In the genomic region with DNA sequence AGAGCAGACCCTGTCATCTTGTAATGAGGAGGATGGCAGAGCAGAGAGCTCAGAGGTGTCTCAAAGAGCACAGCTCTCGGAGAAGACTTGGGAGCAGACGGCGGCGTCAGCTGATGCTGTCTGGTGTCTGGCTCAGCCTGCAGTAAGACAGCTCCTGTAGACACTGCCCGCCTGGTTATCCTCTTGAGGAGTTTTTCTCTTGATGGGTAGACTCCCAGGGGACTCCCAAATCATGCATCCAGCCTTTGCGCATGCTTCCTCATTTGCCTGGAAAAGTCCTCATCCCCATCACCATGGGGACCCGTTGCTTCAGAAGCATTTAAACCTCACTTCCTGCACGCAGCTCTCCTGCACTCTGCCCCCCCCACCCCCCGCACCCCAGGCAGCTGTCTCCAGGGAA, we compare ENCODE assay signal across 17 mouse cellular contexts.
DNase-seq lines count a peak whose midpoint lies in the region; ATAC-seq and TF ChIP-seq lines count a peak whose summit lies in the region.
"Had no signal": no experiment of that assay in that cellular context is flagged by ENCODE, and none has a peak within 500 bp of the region (broad histone marks: within the 10 kb centered on the region; RNA-seq: fewer than 3 reads in every experiment).

No protein-coding gene starts in this region.

- no peaks in the 10 kb centered on the region for H3K36me3 ChIP-seq in kidney, postnatal 0 days (ENCODE audit: insufficient read depth, low read length)
- H3K36me3 ChIP-seq in midbrain, embryonic 14.5 days (ENCODE audit: control insufficient read depth, insufficient read depth, low read length): no peaks in the 10 kb centered on the region
- no peaks in the 10 kb centered on the region for H3K36me3 ChIP-seq in liver, embryonic 11.5 days (ENCODE audit: control insufficient read depth, insufficient read depth, low read length)
- H3K36me3 ChIP-seq: limb, embryonic 13.5 days had no signal

- DNase-seq in embryo, embryonic 10.5 days (ENCODE audit: low spot score): peak; percentile 54
- DNase-seq in embryo, embryonic 10 days (ENCODE audit: low spot score): no peak
- peak; percentile 39 for DNase-seq in kidney, postnatal 0 days (ENCODE audit: low spot score)
- DNase-seq in kidney, adult 8-10 months: no peak
- peak; percentile 57 for DNase-seq in midbrain, embryonic 14.5 days
- DNase-seq in retina, postnatal 1 day: peak; percentile 50
- DNase-seq in yolk sac, embryonic 10.5 days (ENCODE audit: low spot score): no peak
- DNase-seq in liver, embryonic 11.5 days (ENCODE audit: low spot score): no peak
- DNase-seq: cerebellum, adult 11 months; gastrocnemius, postnatal 36 days; kidney, postnatal 14 days; liver, postnatal 0 days; right cerebral cortex, adult 18-20 months; thymus, adult 18-20 months had no signal

- H3K4me2 ChIP-seq in kidney, postnatal 0 days (ENCODE audit: low read length): peak overlapping the region; percentile 21; the same call in 1 of the 2 replicates
- H3K4me2 ChIP-seq in midbrain, embryonic 14.5 days (ENCODE audit: low read length): peak overlapping the region; percentile 27; the same call in 1 of the 2 replicates
- no peak overlapping the region for H3K4me2 ChIP-seq in liver, embryonic 11.5 days
- H3K4me2 ChIP-seq: limb, embryonic 13.5 days had no signal

- ATAC-seq in kidney, postnatal 0 days (replicated peaks; ENCODE audit: low FRiP score, low read depth): no peak
- ATAC-seq in midbrain, embryonic 14.5 days (ENCODE audit: low FRiP score, low TSS enrichment): no peak
- no peak for ATAC-seq in liver, embryonic 11.5 days (replicated peaks; ENCODE audit: low FRiP score)
- ATAC-seq: liver, postnatal 0 days had no signal

- no peak for TF ChIP-seq CTCF in kidney, postnatal 0 days (IDR thresholded peaks at IDR 0.05; ENCODE audit: low read depth)

- H3K4me1 ChIP-seq in kidney, postnatal 0 days (replicated peaks; ENCODE audit: insufficient read depth, low read length): no peaks in the 10 kb centered on the region
- peaks cover 6% of the 10 kb centered on the region; the same call in 1 of the 2 replicates for H3K4me1 ChIP-seq in midbrain, embryonic 14.5 days (ENCODE audit: control insufficient read depth, insufficient read depth, low read length)
- no peaks in the 10 kb centered on the region for H3K4me1 ChIP-seq in liver, embryonic 11.5 days (replicated peaks; ENCODE audit: control insufficient read depth, insufficient read depth, low read length)

- H3K27me3 ChIP-seq in kidney, postnatal 0 days (ENCODE audit: insufficient read depth, low read length): no peaks in the 10 kb centered on the region
- H3K27me3 ChIP-seq in midbrain, embryonic 14.5 days (ENCODE audit: control insufficient read depth, insufficient read depth, low read length): no peaks in the 10 kb centered on the region
- no peaks in the 10 kb centered on the region for H3K27me3 ChIP-seq in liver, embryonic 11.5 days (replicated peaks; ENCODE audit: control insufficient read depth, insufficient read depth, low read length)
- H3K27me3 ChIP-seq: CH12.LX; limb, embryonic 13.5 days had no signal

- no peak overlapping the region for H3K4me3 ChIP-seq in kidney, postnatal 0 days (replicated peaks; ENCODE audit: low read depth, low read length)
- H3K4me3 ChIP-seq in midbrain, embryonic 14.5 days (replicated peaks; ENCODE audit: low read depth, low read length): no peak overlapping the region
- no peak overlapping the region for H3K4me3 ChIP-seq in liver, embryonic 11.5 days (ENCODE audit: low read depth, low read length)
- H3K4me3 ChIP-seq: limb, embryonic 13.5 days had no signal

- 37% methylated on average over 9 of the region's 9 CpGs for WGBS in kidney, postnatal 0 days
- 40% methylated on average over 9 of the region's 9 CpGs for WGBS in midbrain, embryonic 14.5 days
- WGBS in liver, embryonic 11.5 days: 57% methylated on average over 9 of the region's 9 CpGs

- no peak overlapping the region for H3K9ac ChIP-seq in kidney, postnatal 0 days (ENCODE audit: low read depth, low read length)
- no peak overlapping the region for H3K9ac ChIP-seq in midbrain, embryonic 14.5 days (replicated peaks; ENCODE audit: low read length)
- H3K9ac ChIP-seq in liver, embryonic 11.5 days (ENCODE audit: low read depth, low read length): no peak overlapping the region
- H3K9ac ChIP-seq: limb, embryonic 13.5 days; liver, postnatal 0 days had no signal

- no peaks in the 10 kb centered on the region for H3K9me3 ChIP-seq in kidney, postnatal 0 days (replicated peaks; ENCODE audit: low read length)
- no peaks in the 10 kb centered on the region for H3K9me3 ChIP-seq in midbrain, embryonic 14.5 days (ENCODE audit: control insufficient read depth, low read length)
- no peaks in the 10 kb centered on the region for H3K9me3 ChIP-seq in liver, embryonic 11.5 days (ENCODE audit: control insufficient read depth, low read length)
- H3K9me3 ChIP-seq: limb, embryonic 13.5 days had no signal

- H3K27ac ChIP-seq in kidney, postnatal 0 days: no peak overlapping the region
- no peak overlapping the region for H3K27ac ChIP-seq in midbrain, embryonic 14.5 days (replicated peaks; ENCODE audit: low read depth, low read length)
- no peak overlapping the region for H3K27ac ChIP-seq in liver, embryonic 11.5 days (ENCODE audit: low read depth, low read length)
- H3K27ac ChIP-seq: limb, embryonic 13.5 days; macrophage had no signal

Comparison
In these comparisons a context has a peak if more than half of its experiments do, and no peak if none do; other contexts are left out.
1. DNase-seq: peak in embryo, embryonic 10.5 days (single experiment), kidney, postnatal 0 days (single experiment), midbrain, embryonic 14.5 days (single experiment) and retina, postnatal 1 day (single experiment); none in embryo, embryonic 10 days (single experiment), kidney, adult 8-10 months (0 of 2), yolk sac, embryonic 10.5 days (single experiment) and liver, embryonic 11.5 days (single experiment).